Mouse (Mus musculus): ENCODE measurements around the gene Fbxw2.
"Not testable (repeated sequence)": the region's sequence is repeated elsewhere in the genome, so short reads cannot be mapped to it uniquely, and the experiment has no call there.

Fbxw2 gene

DNA sequence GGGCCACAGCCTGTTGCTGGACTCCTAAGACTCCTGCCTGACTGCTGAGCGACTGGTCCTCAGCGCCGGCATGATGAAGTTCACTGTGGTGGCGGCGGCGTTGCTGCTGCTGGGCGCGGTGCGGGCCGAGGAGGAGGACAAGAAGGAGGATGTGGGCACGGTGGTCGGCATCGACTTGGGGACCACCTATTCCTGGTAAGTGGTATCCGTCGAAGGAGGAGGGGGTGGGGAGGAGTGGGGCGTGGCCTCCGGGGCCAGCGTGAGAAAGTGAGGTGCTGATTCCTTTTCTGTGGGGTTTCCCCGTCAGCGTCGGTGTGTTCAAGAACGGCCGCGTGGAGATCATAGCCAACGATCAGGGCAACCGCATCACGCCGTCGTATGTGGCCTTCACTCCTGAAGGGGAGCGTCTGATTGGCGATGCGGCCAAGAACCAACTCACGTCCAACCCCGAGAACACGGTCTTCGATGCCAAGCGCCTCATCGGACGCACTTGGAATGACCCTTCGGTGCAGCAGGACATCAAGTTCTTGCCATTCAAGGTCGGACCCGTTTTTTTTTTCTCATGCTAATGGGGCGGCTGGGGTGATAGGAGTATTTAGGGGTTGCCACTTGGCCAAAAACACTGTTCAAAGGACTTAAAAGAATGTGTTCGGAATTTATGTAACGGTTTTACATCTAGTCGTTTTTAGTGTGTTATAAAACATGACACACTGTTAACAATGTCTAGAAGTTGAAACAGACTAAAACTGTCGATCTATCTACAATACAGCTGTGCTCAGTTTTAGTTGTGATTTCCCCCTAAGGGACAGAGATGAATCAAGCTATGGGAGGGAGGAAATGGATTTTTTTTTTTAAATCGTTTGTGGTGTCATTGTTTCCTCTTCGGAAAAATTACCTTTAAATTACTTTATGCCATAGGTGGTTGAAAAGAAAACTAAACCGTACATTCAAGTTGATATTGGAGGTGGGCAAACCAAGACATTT lies 53.6 kb downstream of the Fbxw2 start:
- DNase-seq (ENCODE audit: low read depth), result peak; percentile 63

DNA sequence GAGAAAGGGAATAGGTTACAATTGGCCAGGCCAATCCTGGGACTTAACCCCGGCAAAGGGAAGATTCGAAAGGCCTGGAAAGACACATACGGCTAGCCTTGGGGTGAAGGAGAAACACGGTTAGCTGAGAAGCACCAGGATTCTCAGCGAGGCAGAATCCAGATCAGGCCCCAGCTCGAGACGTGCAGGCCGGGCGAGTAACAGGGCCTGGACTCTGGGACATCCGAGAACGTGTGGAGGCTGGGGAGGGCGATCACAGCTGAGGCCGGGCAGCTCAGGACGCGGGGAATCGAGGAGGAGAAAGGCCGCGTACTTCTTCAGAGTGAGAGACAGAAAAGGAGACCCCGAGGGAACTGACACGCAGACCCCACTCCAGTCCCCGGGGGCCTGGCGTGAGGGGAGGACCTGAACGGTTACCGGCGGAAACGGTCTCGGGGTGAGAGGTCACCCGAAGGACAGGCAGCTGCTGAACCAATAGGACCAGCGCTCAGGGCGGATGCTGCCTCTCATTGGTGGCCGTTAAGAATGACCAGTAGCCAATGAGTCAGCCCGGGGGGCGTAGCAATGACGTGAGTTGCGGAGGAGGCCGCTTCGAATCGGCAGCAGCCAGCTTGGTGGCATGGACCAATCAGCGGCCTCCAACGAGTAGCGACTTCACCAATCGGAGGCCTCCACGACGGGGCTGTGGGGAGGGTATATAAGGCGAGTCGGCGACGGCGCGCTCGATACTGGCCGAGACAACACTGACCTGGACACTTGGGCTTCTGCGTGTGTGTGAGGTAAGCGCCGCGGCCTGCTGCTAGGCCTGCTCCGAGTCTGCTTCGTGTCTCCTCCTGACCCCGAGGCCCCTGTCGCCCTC lies 54.5 kb downstream of the Fbxw2 start, which contains the start of gene Hspa5:
Hspa5 (plus strand) TSS at position 603 of the 859 bp plus-strand sequence.
- peak; percentile 99 for DNase-seq (ENCODE audit: low read depth)

DNA sequence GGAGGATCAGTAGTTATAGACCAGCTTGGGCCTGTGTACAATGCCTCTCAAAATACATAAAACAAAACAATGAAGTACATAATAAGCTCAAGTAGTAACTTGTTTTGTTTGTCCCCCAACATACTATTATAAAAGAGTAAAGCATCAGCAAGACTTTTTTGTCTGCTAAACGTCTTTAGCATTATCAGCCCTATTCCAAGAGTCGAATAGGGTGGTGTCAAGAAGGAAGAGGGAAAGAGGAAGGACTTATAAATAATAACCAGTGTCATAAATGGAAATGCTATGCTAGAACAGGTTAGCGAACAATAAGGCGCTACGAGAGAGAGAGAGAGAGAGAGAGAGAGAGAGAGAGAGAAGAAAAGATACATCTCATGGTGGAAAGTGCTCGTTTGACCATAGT lies 55.2 kb downstream of the Fbxw2 start:
- DNase-seq (ENCODE audit: low read depth), result no peak

DNA sequence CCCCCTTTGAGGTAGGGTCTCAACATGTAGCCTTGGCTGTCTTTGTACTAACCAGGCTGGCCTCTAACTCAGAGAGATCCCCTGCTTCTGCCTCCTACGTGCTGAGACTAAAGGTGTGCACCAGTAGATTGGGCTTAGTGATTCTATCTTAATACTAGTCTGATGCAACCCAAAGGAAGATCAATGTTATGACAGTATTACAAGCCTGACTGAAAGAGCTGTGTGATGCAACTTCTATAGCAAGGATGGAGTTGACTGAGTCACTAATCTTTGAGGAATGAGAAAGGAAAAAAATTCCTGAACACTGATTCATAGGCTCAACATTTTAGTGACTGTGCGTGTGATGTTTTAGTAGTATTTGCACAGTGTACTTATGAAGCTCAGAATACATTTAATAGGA lies 56.1 kb downstream of the Fbxw2 start:
- peak; percentile 74 for DNase-seq (ENCODE audit: low read depth)

DNA sequence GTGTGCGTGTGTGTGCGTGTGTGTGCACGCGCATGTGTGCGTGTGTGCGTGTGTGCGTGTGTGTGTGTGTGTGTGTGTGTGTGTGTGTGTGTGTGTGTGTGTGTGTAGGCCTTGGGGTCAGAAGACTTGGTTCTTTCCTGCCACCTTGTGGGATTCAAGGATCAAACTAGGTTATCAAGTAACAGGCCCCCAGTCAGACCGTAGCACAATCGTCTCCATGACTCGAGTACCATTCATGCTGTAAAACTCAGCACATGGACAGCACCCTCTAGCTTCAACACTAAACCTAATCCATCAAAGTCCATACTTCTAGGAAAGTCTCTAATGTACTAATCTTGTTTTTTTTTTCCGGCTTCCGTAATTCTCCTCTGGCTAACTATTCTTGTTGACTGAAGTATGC lies 61.3 kb downstream of the Fbxw2 start:
- DNase-seq (ENCODE audit: low read depth), result no peak

DNA sequence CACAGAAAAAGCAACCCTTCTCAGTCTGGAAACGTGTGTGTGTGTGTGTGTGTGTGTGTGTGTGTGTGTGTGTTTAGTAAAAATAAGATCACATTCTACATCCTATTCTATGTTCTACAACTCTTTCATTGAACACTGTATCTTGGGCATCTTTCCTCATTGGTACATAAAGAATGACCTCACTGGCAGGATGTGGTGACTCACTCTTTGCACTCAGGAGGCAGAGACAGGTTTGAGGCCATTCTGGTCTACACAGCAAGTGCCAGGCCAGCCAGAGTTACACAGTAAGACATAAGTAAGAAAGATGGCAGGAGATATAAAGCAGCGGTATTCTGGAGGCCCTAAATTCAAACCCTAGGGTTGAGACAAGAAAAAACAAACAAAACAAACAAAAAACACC lies 63.2 kb downstream of the Fbxw2 start:
- no peak for DNase-seq (ENCODE audit: low read depth)

DNA sequence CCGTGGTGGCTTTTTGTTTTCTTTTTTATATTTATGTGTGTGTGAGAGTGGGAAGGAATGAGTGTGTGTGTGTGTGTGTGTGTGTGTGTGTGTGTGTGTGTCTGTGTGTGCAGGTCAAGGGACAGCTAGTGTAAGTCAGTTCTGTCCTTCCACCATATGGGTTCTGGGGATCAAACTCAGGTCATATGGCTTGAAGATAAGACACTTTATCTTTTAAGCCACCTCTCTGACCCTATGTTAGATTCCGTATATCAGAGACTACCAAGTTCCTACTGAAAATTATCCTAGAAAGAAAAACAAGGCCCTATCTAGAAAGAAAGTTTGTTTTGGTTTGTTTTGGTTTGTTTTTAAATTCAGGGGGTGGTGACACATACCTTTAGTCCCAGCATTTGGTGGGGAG lies 63.9 kb downstream of the Fbxw2 start:
- no peak for DNase-seq (ENCODE audit: low read depth)

DNA sequence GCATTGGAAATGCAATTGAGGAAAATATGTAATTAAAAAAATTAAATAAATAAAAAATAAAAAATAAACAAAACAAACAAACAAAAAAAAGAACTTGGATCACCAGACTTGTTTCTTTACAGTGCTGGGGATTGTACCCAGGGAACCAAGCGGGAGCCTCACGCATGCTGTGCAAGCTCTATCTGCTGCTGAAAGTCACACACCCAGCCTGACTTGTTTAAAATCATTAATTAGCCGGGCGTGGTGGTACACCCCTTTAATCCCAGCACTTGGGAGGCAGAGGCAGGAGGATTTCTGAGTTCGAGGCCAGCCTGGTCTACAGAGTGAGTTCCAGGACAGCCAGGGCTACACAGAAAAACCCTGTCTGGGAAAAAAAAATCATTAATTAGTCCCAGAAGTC lies 64.8 kb downstream of the Fbxw2 start:
- DNase-seq (ENCODE audit: low read depth), result not testable (repeated sequence)

DNA sequence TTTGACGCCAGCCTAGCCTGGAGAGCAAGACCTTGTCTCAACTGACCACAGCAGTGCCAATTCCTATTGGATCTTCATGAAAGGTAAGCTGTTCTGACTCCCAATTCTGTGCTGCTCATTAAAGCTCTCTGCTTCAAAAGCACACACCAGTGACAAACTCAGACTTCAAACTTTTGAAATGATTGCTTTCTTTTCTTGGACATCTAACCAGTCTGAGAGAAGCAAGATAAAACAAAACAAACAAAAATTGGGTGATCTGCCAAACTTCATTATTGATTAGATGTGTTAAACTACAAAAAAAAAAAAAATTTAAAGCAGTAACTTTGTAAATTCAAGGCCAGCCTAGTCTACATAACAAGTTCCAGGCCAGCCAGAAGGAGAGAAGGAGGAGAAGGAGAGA lies 68.8 kb downstream of the Fbxw2 start:
- DNase-seq (ENCODE audit: low read depth), result no peak

DNA sequence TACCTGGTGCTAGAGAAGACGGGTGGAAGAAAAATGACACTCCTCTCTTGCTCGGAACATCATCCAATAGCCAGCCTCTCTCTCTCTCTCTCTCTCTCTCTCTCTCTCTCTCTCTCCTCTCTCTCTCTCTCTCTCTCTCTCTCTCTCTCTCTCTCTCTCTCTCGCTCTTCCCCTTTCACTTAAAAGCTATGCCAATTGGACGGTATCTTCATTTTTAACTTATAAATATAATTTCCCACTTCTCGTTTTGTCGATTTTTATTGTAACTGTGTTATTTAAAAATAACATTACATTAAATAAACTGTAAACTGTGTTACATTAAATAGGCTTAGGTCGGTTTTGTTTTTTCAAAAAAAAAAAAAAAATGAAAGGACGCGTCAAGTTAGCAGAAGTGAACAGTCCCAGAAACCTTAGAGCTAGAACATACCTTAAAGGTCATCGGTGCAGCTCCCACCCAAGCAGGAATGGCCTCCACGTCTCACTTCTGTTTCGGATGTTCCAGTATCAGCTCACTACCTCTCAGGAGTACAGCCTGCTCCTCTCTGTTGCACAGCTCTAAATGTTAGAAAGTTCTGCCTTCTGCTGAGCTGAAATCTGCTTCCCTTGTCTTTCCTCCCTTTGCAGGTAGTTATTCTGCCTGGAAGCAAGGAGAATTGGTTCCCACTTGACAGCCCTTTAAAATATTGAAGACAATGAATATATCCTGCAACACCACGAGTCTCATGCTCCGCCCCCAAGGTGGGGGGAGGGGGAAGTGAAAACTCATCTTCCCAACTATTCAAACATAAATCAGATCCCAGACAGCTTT lies 71.4 kb downstream of the Fbxw2 start, which contains the start of gene Gapvd1:
Gapvd1 (minus strand) TSS at position 682 of the 808 bp plus-strand sequence.
- peak; percentile 70 for DNase-seq (ENCODE audit: low read depth)

All from NIH3T3 (cell line).